Mouse (Mus musculus): Measurements from ENCODE around the gene Dpep3.

Dpep3 gene

GRCm38 (mm10) chr8:105956556-105956955 lies 22.7 kb downstream of the Dpep3 start:
- Histone ChIP-seq H3K4me3 (replicated peaks; ENCODE audit: low read length) (no peak overlapping the region), H3K36me3 (ENCODE audit: insufficient read depth, low read length) (peaks cover 88% of the 10 kb centered on the region), H3K4me1 (replicated peaks; ENCODE audit: low read depth, low read length) (peaks cover 54% of the 10 kb centered on the region), H3K9me3 (ENCODE audit: low read length) (no peaks in the 10 kb centered on the region), H3K27me3 (ENCODE audit: insufficient read depth, low read length) (no peaks in the 10 kb centered on the region)
- TF ChIP-seq CTCF (conservative IDR thresholded peaks at IDR 0.05; ENCODE audit: low read length) = no peak
- TF ChIP-seq POU5F1 (IDR thresholded peaks at IDR 0.05; ENCODE audit: borderline replicate concordance, low read length) = no peak
- TF ChIP-seq NANOG (IDR thresholded peaks at IDR 0.05; ENCODE audit: borderline replicate concordance, low read length) = no peak

- no peaks in the 10 kb centered on the region for H3K27me3 ChIP-seq (ENCODE audit: insufficient read depth, low read length)
- H3K4me1 ChIP-seq (replicated peaks; ENCODE audit: low read depth, low read length) = peaks cover 45% of the 10 kb centered on the region
- no peaks in the 10 kb centered on the region for H3K9me3 ChIP-seq (ENCODE audit: low read length)
- TF ChIP-seq CTCF (conservative IDR thresholded peaks at IDR 0.05; ENCODE audit: low read length) (no peak), NANOG (IDR thresholded peaks at IDR 0.05; ENCODE audit: borderline replicate concordance, low read length) (no peak), POU5F1 (IDR thresholded peaks at IDR 0.05; ENCODE audit: borderline replicate concordance, low read length) (no peak)
- no peak overlapping the region for H3K4me3 ChIP-seq (replicated peaks; ENCODE audit: low read length)
- H3K36me3 ChIP-seq (ENCODE audit: insufficient read depth, low read length) = peaks cover 100% of the 10 kb centered on the region
Observed at GRCm38 (mm10) chr8:105951057-105951659, 28.1 kb downstream of the Dpep3 start.

GRCm38 (mm10) chr8:105949350-105949749 lies 29.9 kb downstream of the Dpep3 start:
- Histone ChIP-seq H3K9me3 (ENCODE audit: low read length) (no peaks in the 10 kb centered on the region), H3K4me3 (replicated peaks; ENCODE audit: low read length) (no peak overlapping the region), H3K27me3 (ENCODE audit: insufficient read depth, low read length) (no peaks in the 10 kb centered on the region), H3K36me3 (ENCODE audit: insufficient read depth, low read length) (peaks cover 100% of the 10 kb centered on the region), H3K4me1 (replicated peaks; ENCODE audit: low read depth, low read length) (peaks cover 42% of the 10 kb centered on the region)
- TF ChIP-seq POU5F1 (IDR thresholded peaks at IDR 0.05; ENCODE audit: borderline replicate concordance, low read length) (no peak), NANOG (IDR thresholded peaks at IDR 0.05; ENCODE audit: borderline replicate concordance, low read length) (no peak)

- no peaks in the 10 kb centered on the region for H3K9me3 ChIP-seq (ENCODE audit: low read length)
- peak within 1 kb of the TSS; percentile 13; the same call in 1 of the 2 replicates for H3K4me3 ChIP-seq (replicated peaks; ENCODE audit: low read length)
- H3K27me3 ChIP-seq (ENCODE audit: insufficient read depth, low read length) = no peaks in the 10 kb centered on the region
- peaks cover 85% of the 10 kb centered on the region for H3K36me3 ChIP-seq (ENCODE audit: insufficient read depth, low read length)
- TF ChIP-seq CTCF (conservative IDR thresholded peaks at IDR 0.05; ENCODE audit: low read length) (no peak), POU5F1 (IDR thresholded peaks at IDR 0.05; ENCODE audit: borderline replicate concordance, low read length) (no peak), NANOG (IDR thresholded peaks at IDR 0.05; ENCODE audit: borderline replicate concordance, low read length) (no peak)
- H3K4me1 ChIP-seq (replicated peaks; ENCODE audit: low read depth, low read length) = peaks cover 49% of the 10 kb centered on the region
Observed at GRCm38 (mm10) chr8:105943321-105943739, 35.9 kb downstream of the Dpep3 start, which contains the start of gene Lcat. Lcat (minus strand) TSS chr8:105943382.

GRCm38 (mm10) chr8:105942542-105942941 lies 36.7 kb downstream of the Dpep3 start:
- H3K27me3 ChIP-seq (ENCODE audit: insufficient read depth, low read length) = 0 out of 2 replicates have a peak, but pooled peaks cover 3% of the 10 kb centered on the region
- H3K4me3 ChIP-seq (replicated peaks; ENCODE audit: low read length) = no peak overlapping the region
- peaks cover 57% of the 10 kb centered on the region for H3K4me1 ChIP-seq (replicated peaks; ENCODE audit: low read depth, low read length)

GRCm38 (mm10) chr8:105942026-105942425 lies 37.2 kb downstream of the Dpep3 start:
- 0 out of 2 replicates have a peak, but pooled peaks cover 5% of the 10 kb centered on the region for H3K27me3 ChIP-seq (ENCODE audit: insufficient read depth, low read length)
- H3K4me3 ChIP-seq (replicated peaks; ENCODE audit: low read length) = no peak overlapping the region
- no peaks in the 10 kb centered on the region for H3K9me3 ChIP-seq (ENCODE audit: low read length)
- peaks cover 62% of the 10 kb centered on the region for H3K4me1 ChIP-seq (replicated peaks; ENCODE audit: low read depth, low read length)
- H3K36me3 ChIP-seq (ENCODE audit: insufficient read depth, low read length) = peaks cover 72% of the 10 kb centered on the region
- TF ChIP-seq POU5F1 (IDR thresholded peaks at IDR 0.05; ENCODE audit: borderline replicate concordance, low read length) = no peak
- no peak for TF ChIP-seq NANOG (IDR thresholded peaks at IDR 0.05; ENCODE audit: borderline replicate concordance, low read length)
- no peak for TF ChIP-seq CTCF (conservative IDR thresholded peaks at IDR 0.05; ENCODE audit: low read length)

More at GRCm38 (mm10) chr8:105942542-105942941, 36.7 kb downstream of the Dpep3 start:
- Histone ChIP-seq H3K9me3 (ENCODE audit: low read length) (no peaks in the 10 kb centered on the region), H3K36me3 (ENCODE audit: insufficient read depth, low read length) (peaks cover 78% of the 10 kb centered on the region)
- TF ChIP-seq POU5F1 (IDR thresholded peaks at IDR 0.05; ENCODE audit: borderline replicate concordance, low read length) (no peak), CTCF (conservative IDR thresholded peaks at IDR 0.05; ENCODE audit: low read length) (no peak), NANOG (IDR thresholded peaks at IDR 0.05; ENCODE audit: borderline replicate concordance, low read length) (no peak)

- Histone ChIP-seq H3K36me3 (ENCODE audit: insufficient read depth, low read length) (peaks cover 58% of the 10 kb centered on the region), H3K9me3 (ENCODE audit: low read length) (no peaks in the 10 kb centered on the region), H3K4me1 (replicated peaks; ENCODE audit: low read depth, low read length) (peaks cover 65% of the 10 kb centered on the region), H3K27me3 (ENCODE audit: insufficient read depth, low read length) (0 out of 2 replicates have a peak, but pooled peaks cover 5% of the 10 kb centered on the region), H3K4me3 (replicated peaks; ENCODE audit: low read length) (peak within 1 kb of the TSS; percentile 90)
- TF ChIP-seq POU5F1 (IDR thresholded peaks at IDR 0.05; ENCODE audit: borderline replicate concordance, low read length) (no peak), NANOG (IDR thresholded peaks at IDR 0.05; ENCODE audit: borderline replicate concordance, low read length) (no peak), CTCF (conservative IDR thresholded peaks at IDR 0.05; ENCODE audit: low read length) (no peak)
Observed at GRCm38 (mm10) chr8:105938306-105938669, 40.9 kb downstream of the Dpep3 start, which contains the start of gene Psmb10. Psmb10 (minus strand) TSS chr8:105938444.

GRCm38 (mm10) chr8:105937496-105938305 lies 41.5 kb downstream of the Dpep3 start:
- Histone ChIP-seq H3K4me1 (replicated peaks; ENCODE audit: low read depth, low read length) (peaks cover 61% of the 10 kb centered on the region), H3K4me3 (replicated peaks; ENCODE audit: low read length) (peak overlapping the region; percentile 90), H3K9me3 (ENCODE audit: low read length) (no peaks in the 10 kb centered on the region), H3K27me3 (ENCODE audit: insufficient read depth, low read length) (0 out of 2 replicates have a peak, but pooled peaks cover 5% of the 10 kb centered on the region), H3K36me3 (ENCODE audit: insufficient read depth, low read length) (peaks cover 57% of the 10 kb centered on the region)
- TF ChIP-seq POU5F1 (IDR thresholded peaks at IDR 0.05; ENCODE audit: borderline replicate concordance, low read length) = no peak
- no peak for TF ChIP-seq NANOG (IDR thresholded peaks at IDR 0.05; ENCODE audit: borderline replicate concordance, low read length)
- no peak for TF ChIP-seq CTCF (conservative IDR thresholded peaks at IDR 0.05; ENCODE audit: low read length)

Measured in E14TG2a.4 (cell line).